Mouse (Mus musculus) testis, adult 2 months (tissue): ENCODE measurements at regions not wholly inside any gene's neighbourhood (a gene's known extent, or its start where the extent isn't known, plus 50 kb on each side); places are given as distances from the start of the nearest gene placed in this dataset.

Experiments
- CTCF ChIP-seq: fragments of 200-500 bp; IDR thresholded peaks from 2 replicates; pipeline ENCODE4 v1.5.1; 2012; ENCODE audit warnings: low read depth, mild to moderate bottlenecking, inconsistent platforms, low read length, moderate library complexity; ENCODE audit not compliant: control insufficient read depth, insufficient read depth, insufficient replicate concordance
- POLR2A ChIP-seq: fragments of 200-500 bp; IDR thresholded peaks from 2 replicates; pipeline ENCODE4 v1.6.1; 2012; ENCODE audit warnings: low read depth, mild to moderate bottlenecking, inconsistent platforms, low read length, moderate library complexity; ENCODE audit not compliant: control insufficient read depth

DNA sequence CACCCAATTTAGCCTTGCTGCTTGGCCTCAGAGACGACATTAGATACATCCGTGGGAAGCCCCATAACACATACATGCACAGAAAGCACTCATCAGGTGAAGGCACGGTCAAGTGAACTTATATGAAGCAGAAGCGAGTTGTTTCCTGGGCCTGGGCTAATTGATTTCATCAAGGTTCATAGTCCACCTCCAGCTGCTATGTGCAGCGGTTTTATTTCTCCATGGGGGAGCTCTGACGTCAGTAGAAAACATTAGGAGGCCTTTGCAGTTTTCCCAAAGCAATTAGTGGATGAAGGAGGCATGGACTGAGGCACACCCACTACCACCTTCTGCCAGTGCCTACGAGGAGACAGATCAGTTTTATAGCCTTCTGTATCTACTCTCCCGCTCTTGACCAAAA is 157.2 kb downstream of the Cd83 start:
- no peak for TF ChIP-seq CTCF
- no peak for TF ChIP-seq POLR2A
